Mouse (Mus musculus) urinary bladder, postnatal 14 days (tissue): ENCODE measurements around the gene Astn2.

Source experiments
- DNase-seq: peaks from one replicate; pipeline ENCODE4 v3.0.0; 2021; ENCODE audit warnings: low spot score

Astn2 gene

DNA sequence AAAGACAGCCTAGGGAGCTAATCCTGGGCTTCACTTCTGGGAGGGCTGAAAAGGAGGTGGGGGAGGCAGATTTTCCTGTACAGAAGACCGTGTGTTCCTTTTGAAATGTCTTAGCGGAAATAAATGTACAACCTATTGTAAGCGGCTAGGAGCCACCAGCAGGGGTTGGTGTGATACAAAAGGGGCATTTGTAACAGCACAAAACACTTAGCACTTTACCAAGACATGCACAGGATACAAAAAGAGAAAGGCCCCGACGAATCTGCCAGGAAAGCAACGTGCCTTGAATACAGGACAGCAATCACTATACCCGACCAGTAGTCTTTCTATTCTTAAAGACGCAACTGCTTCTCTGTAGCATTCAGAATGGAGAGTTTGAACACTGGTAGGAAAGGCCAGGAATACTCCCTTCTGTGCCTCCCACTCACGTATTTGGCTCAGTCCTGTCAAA, 564.8 kb downstream of the Astn2 start:
- no peak for DNase-seq

GRCm38 (mm10) chr4:65838781-65839180, 565.6 kb downstream of the Astn2 start:
- DNase-seq: no peak

DNA sequence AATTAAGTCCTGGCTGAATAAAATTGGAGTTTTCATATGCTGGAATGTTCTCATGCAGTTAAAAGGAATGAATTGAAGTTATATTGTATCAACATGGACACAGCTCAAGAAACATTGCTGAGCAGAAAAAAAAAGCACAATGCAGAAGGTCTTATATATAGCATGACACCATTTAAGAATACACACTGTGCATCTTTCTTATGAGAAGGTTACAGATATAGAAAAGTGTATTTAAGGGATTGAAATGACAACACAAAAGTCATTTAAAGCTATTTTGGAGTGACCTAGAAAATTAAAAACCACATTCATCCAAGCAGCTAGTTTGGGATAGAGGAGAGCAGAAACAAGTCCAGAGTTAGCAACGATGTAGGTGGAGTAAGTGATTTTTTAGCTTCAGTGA, 571.4 kb downstream of the Astn2 start:
- DNase-seq: no peak

DNA sequence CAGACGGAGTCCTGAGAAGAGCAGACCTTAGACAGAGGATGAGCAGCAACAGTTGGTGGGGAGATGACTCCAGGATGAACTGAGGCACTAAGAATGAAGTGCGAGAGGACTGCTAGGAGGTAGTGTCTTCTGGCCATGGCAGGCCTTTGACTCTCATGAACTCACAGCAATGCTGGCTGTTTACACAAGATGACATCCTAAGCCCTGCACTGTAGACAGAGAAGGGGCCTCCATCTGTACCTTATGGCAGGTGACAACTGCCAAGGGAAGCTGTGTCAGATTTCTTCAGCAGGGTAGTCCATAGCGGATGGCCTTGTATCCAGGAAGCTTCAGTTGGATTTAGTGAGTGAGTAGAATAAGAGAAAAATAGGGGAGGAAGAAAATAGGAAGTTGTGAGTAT, 572.5 kb downstream of the Astn2 start:
- DNase-seq: no peak

DNA sequence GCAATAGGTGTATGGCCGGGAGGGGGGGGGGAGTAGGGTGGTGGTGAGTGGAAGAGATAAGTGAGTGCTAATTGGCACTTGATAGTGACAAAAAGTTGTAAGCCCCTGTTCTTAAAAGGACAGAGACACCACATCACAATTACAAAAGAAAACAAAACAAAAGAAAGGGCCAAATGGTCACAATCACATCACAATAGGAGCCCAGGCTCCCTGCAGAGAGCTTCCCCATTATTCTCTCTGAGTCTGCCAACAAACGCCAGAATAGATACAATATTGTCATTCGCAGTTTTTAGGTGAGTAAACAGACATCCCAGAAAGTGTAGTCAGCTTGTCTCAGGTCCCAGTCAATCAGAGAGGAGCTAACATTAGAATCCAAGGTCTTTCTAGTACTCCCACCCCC, 573.9 kb downstream of the Astn2 start:
- DNase-seq: no peak

DNA sequence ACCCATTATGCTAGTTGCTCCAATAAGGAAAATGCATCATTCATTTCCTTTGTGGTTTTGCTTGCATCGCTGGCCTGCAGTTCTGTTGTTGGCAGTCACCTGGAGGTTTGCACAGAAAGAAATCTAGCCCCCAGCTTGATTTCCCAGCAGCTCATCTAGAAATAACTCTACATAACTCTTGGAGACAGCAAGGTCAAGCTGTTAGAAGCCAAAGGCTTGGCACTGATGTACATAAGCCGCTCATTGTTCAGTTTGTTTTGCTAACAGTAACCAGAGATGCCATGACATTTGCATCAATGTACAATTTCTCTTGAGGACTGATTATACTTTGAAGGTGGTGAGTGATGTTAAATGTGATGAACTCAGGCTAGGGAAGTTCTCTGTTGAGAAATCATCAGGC, 583.3 kb downstream of the Astn2 start:
- no peak for DNase-seq

DNA sequence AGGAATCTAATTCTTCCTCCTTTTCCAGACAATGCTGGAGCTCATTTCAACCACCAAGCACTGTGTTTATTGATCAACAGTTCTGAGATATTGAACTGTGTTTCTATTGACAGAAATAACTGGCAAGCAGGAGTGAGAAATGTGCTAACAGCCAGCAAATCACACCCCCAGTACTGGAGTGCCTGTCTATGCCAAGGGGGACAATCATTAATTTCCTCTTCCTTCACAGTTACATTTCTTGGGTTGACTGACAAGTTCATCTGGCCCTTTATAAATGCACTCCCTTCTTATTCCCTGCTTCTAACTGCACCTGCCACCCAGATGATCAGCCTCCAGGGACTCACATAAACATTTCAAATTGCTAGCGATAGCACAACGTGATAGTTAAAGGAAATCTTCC, 584.2 kb downstream of the Astn2 start:
- DNase-seq: no peak

GRCm38 (mm10) chr4:65819835-65820234, 584.6 kb downstream of the Astn2 start:
- no peak for DNase-seq

GRCm38 (mm10) chr4:65814176-65814535, 590.3 kb downstream of the Astn2 start:
- DNase-seq: no peak

GRCm38 (mm10) chr4:65813500-65814175, 590.8 kb downstream of the Astn2 start:
- no peak for DNase-seq

- no peak for DNase-seq
These were observed 597.1 kb downstream of the Astn2 start for GRCm38 (mm10) chr4:65807341-65807740.

GRCm38 (mm10) chr4:65801204-65801603, 603.2 kb downstream of the Astn2 start:
- DNase-seq: no peak

DNA sequence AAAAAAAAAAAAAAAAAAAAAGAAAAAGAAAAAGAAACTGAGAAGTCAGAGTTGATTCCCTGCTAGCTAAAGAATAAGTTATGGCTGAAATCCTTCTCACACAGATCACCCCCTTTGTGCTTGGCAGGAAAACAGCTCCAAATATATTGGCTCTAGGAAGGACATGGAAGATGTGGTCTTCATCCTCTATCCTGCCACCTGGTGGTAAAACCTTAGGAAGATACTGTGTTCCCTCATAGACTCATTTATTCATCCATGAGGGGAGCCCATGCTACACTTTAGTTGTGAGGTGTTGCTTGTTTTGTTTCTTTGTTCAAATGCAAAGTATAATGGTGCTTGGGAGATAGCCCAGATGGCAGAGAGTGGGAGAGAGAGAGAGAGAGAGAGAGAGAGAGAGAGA, 613.4 kb downstream of the Astn2 start:
- DNase-seq: no peak

GRCm38 (mm10) chr4:65773368-65774010, 630.9 kb downstream of the Astn2 start:
- no peak for DNase-seq

GRCm38 (mm10) chr4:65770952-65771351, 633.5 kb downstream of the Astn2 start:
- no peak for DNase-seq

GRCm38 (mm10) chr4:65767919-65768318, 636.5 kb downstream of the Astn2 start:
- DNase-seq: no peak

GRCm38 (mm10) chr4:65767431-65767830, 637.0 kb downstream of the Astn2 start:
- DNase-seq: no peak

- no peak for DNase-seq
These were observed 639.1 kb downstream of the Astn2 start for GRCm38 (mm10) chr4:65765312-65765711.

GRCm38 (mm10) chr4:65764275-65764674, 640.1 kb downstream of the Astn2 start:
- no peak for DNase-seq

GRCm38 (mm10) chr4:65763823-65764222, 640.6 kb downstream of the Astn2 start:
- DNase-seq: no peak

GRCm38 (mm10) chr4:65762116-65762515, 642.3 kb downstream of the Astn2 start:
- no peak for DNase-seq

DNA sequence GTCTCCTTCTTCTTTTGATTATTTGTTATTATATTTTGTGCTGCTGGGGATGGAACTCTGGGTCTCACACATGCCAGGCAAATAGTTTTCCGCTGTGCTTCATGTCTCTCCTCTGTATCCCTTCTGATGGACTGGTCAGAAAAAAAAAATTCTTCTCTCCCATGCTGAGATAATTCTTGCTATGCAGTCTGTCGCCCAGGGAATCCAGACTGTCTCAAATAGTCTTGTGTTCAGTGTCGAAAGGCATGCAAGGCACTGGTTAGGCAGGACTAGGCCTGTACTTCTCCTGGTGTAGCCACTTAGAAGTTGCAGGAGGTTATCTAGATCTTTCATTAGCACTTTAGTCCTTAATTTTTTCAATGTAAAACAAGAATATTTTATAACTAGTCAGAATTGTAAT, 642.8 kb downstream of the Astn2 start:
- DNase-seq: no peak

GRCm38 (mm10) chr4:65758875-65759201, 645.6 kb downstream of the Astn2 start:
- no peak for DNase-seq
